Mouse (Mus musculus) cerebellum, adult 2 months (tissue): ENCODE results near the gene Gm9602.
"Not testable (repeated sequence)": the region's sequence is repeated elsewhere in the genome, so short reads cannot be mapped to it uniquely, and the experiment has no call there.

Experiments used
- CTCF ChIP-seq: fragments of 200-500 bp; IDR thresholded peaks from 2 replicates; pipeline ENCODE4 v1.5.1; 2011; ENCODE audit warnings: low read depth, mild to moderate bottlenecking, control low read depth, low read length, moderate library complexity, borderline replicate concordance; ENCODE audit not compliant: insufficient read depth
- POLR2A ChIP-seq: fragments of 200-500 bp; IDR thresholded peaks from 2 replicates; pipeline ENCODE4 v1.6.1; 2011; ENCODE audit warnings: low read length, control low read depth, borderline replicate concordance; ENCODE audit not compliant: insufficient read depth

GRCm38 (mm10) chr14:4776037-4776436, at the start of gene Gm9602:
- TF ChIP-seq POLR2A, CTCF: not testable (repeated sequence)
